Mouse (Mus musculus) thymus, adult 2 months (tissue): Measurements from ENCODE around the gene Cdh3. TPM values are rescaled to one million over a fixed set of nuclear protein-coding genes. Genes with fewer than 3 reads are reported as not detected.
A peak's percentile ranks its signal among the peaks of the same experiment; 100 is the strongest.

Experiments
- DNase-seq: peaks from one replicate; pipeline ENCODE4 v3.0.0; 2021
- H3K27ac ChIP-seq: fragments of 200-500 bp; 2 replicates; pipeline ENCODE4 v1.5.1; 2012; ENCODE audit warnings: low read length, control low read depth; ENCODE audit not compliant: control insufficient read depth, insufficient read depth
- H3K27me3 ChIP-seq: fragments of 200-500 bp; 2 replicates; pipeline ENCODE4 v1.6.1; 2012; ENCODE audit warnings: mild to moderate bottlenecking, low read length, moderate library complexity, mixed read lengths; ENCODE audit not compliant: control insufficient read depth, insufficient read depth
- H3K36me3 ChIP-seq: fragments of 200-500 bp; 2 replicates; pipeline ENCODE4 v1.6.1; 2012; ENCODE audit warnings: mild to moderate bottlenecking, low read length, moderate library complexity; ENCODE audit not compliant: control insufficient read depth, insufficient read depth
- H3K4me1 ChIP-seq: fragments of 200-500 bp; replicated peaks from 2 replicates; pipeline ENCODE4 v1.6.1; 2012; ENCODE audit warnings: low read length; ENCODE audit not compliant: control insufficient read depth, insufficient read depth
- H3K4me3 ChIP-seq: fragments of 200-500 bp; 2 replicates; pipeline ENCODE4 v1.5.1; 2012; ENCODE audit warnings: mild to moderate bottlenecking, low read length, control low read depth, moderate library complexity; ENCODE audit not compliant: control insufficient read depth, insufficient read depth
- CTCF ChIP-seq: fragments of 200-500 bp; IDR thresholded peaks from 2 replicates; pipeline ENCODE4 v1.5.1; 2012; ENCODE audit warnings: mild to moderate bottlenecking, control low read depth, low read length, moderate library complexity, borderline replicate concordance; ENCODE audit not compliant: control insufficient read depth, poor library complexity, insufficient read depth; ENCODE audit errors: extremely low read depth
- POLR2A ChIP-seq: fragments of 200-500 bp; IDR thresholded peaks from 2 replicates; pipeline ENCODE4 v1.6.1; 2012; ENCODE audit warnings: mild to moderate bottlenecking, low read length, control low read depth, moderate library complexity; ENCODE audit not compliant: control insufficient read depth, poor library complexity, insufficient read depth; ENCODE audit errors: extremely low read depth
- WGBS: fragments of 180-500 bp; shearing (Covaris S2); methylation state at CpG from one replicate; pipeline ENCODE4 v1.1.7; 2018; 5-methylcytosine and 5-hydroxymethylcytosine counted together
- polyA plus RNA-seq: library from polyadenylated mRNA; depleted of rRNA; stranded (reverse); fragments of >200 nt; gene quantifications from 2 replicates; pipeline ENCODE4 v1.2.3, GENCODE M21; 2012

The Cdh3 gene
- polyA plus RNA-seq, 1 experiment: 8.2 TPM

GRCm38 (mm10) chr8:106533709-106534108, 23.0 kb downstream of the Cdh3 start:
- Histone ChIP-seq H3K27me3 (no peaks in the 10 kb centered on the region), H3K4me3 (no peak overlapping the region), H3K4me1 (peaks cover 5% of the 10 kb centered on the region), H3K27ac (no peak overlapping the region), H3K36me3 (no peaks in the 10 kb centered on the region)
- TF ChIP-seq POLR2A (no peak), CTCF (no peak)
- DNase-seq: no peak
- WGBS: 13% methylated on average over 7 of the region's 7 CpGs

- WGBS: 11% methylated on average over 6 of the region's 6 CpGs
- TF ChIP-seq CTCF: no peak
- TF ChIP-seq POLR2A: no peak
- peak; percentile 76 for DNase-seq
Observed at GRCm38 (mm10) chr8:106534449-106534848, 23.8 kb downstream of the Cdh3 start.

GRCm38 (mm10) chr8:106535448-106535847, 24.8 kb downstream of the Cdh3 start:
- Histone ChIP-seq H3K4me1 (peaks cover 5% of the 10 kb centered on the region), H3K36me3 (no peaks in the 10 kb centered on the region), H3K4me3 (no peak overlapping the region), H3K27me3 (no peaks in the 10 kb centered on the region), H3K27ac (no peak overlapping the region)
- TF ChIP-seq POLR2A (no peak), CTCF (no peak)
- no peak for DNase-seq
- 77% methylated on average over 4 of the region's 4 CpGs for WGBS

More at GRCm38 (mm10) chr8:106534449-106534848, 23.8 kb downstream of the Cdh3 start:
- no peak overlapping the region for H3K27ac ChIP-seq
- H3K4me1 ChIP-seq: peaks cover 5% of the 10 kb centered on the region
- no peak overlapping the region for H3K4me3 ChIP-seq
- no peaks in the 10 kb centered on the region for H3K36me3 ChIP-seq
- H3K27me3 ChIP-seq: no peaks in the 10 kb centered on the region

GRCm38 (mm10) chr8:106539193-106539592, 28.5 kb downstream of the Cdh3 start:
- Histone ChIP-seq H3K4me3 (no peak overlapping the region), H3K4me1 (peaks cover 2% of the 10 kb centered on the region; the same call in 1 of the 2 replicates), H3K27ac (no peak overlapping the region), H3K36me3 (no peaks in the 10 kb centered on the region), H3K27me3 (no peaks in the 10 kb centered on the region)
- 85% methylated on average over 5 of the region's 5 CpGs for WGBS
- DNase-seq: no peak
- TF ChIP-seq CTCF (no peak), POLR2A (no peak)

GRCm38 (mm10) chr8:106541002-106541401, 30.3 kb downstream of the Cdh3 start:
- no peak for TF ChIP-seq CTCF
- TF ChIP-seq POLR2A: no peak
- DNase-seq: no peak
- 94% methylated on average over 11 of the region's 11 CpGs for WGBS
- no peaks in the 10 kb centered on the region for H3K27me3 ChIP-seq
- no peaks in the 10 kb centered on the region for H3K36me3 ChIP-seq
- H3K27ac ChIP-seq: no peak overlapping the region
- no peaks in the 10 kb centered on the region for H3K4me1 ChIP-seq
- H3K4me3 ChIP-seq: no peak overlapping the region

GRCm38 (mm10) chr8:106543043-106543442, 32.4 kb downstream of the Cdh3 start:
- WGBS: 93% methylated on average over 8 of the region's 8 CpGs
- no peak for DNase-seq
- Histone ChIP-seq H3K4me1 (peaks cover 15% of the 10 kb centered on the region), H3K27ac (no peak overlapping the region), H3K27me3 (no peaks in the 10 kb centered on the region), H3K36me3 (no peaks in the 10 kb centered on the region), H3K4me3 (no peak overlapping the region)
- TF ChIP-seq CTCF: no peak
- TF ChIP-seq POLR2A: no peak

- 69% methylated on average over 2 of the region's 2 CpGs for WGBS
- no peak for TF ChIP-seq POLR2A
- TF ChIP-seq CTCF: 0 out of 2 replicates have a peak, but pooled peaks have one; percentile 26
Observed at GRCm38 (mm10) chr8:106545149-106545548, 34.5 kb downstream of the Cdh3 start.

More at GRCm38 (mm10) chr8:106545149-106545548, 34.5 kb downstream of the Cdh3 start:
- Histone ChIP-seq H3K27ac (no peak overlapping the region), H3K4me1 (peaks cover 17% of the 10 kb centered on the region), H3K27me3 (no peaks in the 10 kb centered on the region), H3K4me3 (no peak overlapping the region), H3K36me3 (no peaks in the 10 kb centered on the region)
- DNase-seq: peak; percentile 37
